In genomic region chr17:65299946-65300345, GRCm38 (mm10) we compare ENCODE assay signal across 18 mouse cellular contexts.
A peak's percentile ranks its signal among the peaks of the same experiment; 100 is the strongest.
DNase-seq lines count a peak whose midpoint lies in the region; ATAC-seq lines count a peak whose summit lies in the region.
"Had no signal": no experiment of that assay in that cellular context is flagged by ENCODE, and none has a peak within 500 bp of the region (broad histone marks: within the 10 kb centered on the region; RNA-seq: fewer than 3 reads in every experiment).

No protein-coding gene starts in this region.

- no peak for DNase-seq in frontal cortex, postnatal 25 days (ENCODE audit: low spot score in 2 of 2)
- peak; percentile 4 to 7 for DNase-seq in layer of hippocampus, adult 8-10 months (ENCODE audit: low spot score in 2 of 2)
- DNase-seq in layer of hippocampus, postnatal 25 days (ENCODE audit: extremely low spot score in 1 of 2, low spot score in 1 of 2), result no peak
- peak; percentile 18 for DNase-seq in right cerebral cortex, adult 18-20 months
- DNase-seq in right cerebral cortex, postnatal 10 days (ENCODE audit: low spot score in 2 of 2), result no peak
- DNase-seq: adrenal gland, postnatal 10 days; adrenal gland, postnatal 36 days; cerebellum, adult 11 months; cerebellum, adult 8-10 months; cerebellum, postnatal 10 days; cerebellum, postnatal 36 days; embryo, embryonic 11 days; gastrocnemius, adult 2 months; gastrocnemius, postnatal 14 days; heart, adult 11 months had no signal

- peak; percentile 86 for ATAC-seq in frontal cortex, adult (ENCODE audit: low TSS enrichment)
- ATAC-seq: forebrain, embryonic 15.5 days; Patski had no signal

Comparison
In these comparisons a context has a peak if more than half of its experiments do, and no peak if none do; other contexts are left out.
1. DNase-seq: peak in layer of hippocampus, adult 8-10 months (2 of 2) and right cerebral cortex, adult 18-20 months (single experiment); none in frontal cortex, postnatal 25 days (0 of 2), layer of hippocampus, postnatal 25 days (0 of 2) and right cerebral cortex, postnatal 10 days (0 of 2).